Mouse (Mus musculus) ES-Bruce4 (cell line): Measurements from ENCODE around the gene Atp8b3.

Experiments
- CTCF ChIP-seq: IDR thresholded peaks from one replicate; pipeline ENCODE4 v1.8.1; 2011; ENCODE audit warnings: low read depth, low read length
- EP300 ChIP-seq: IDR thresholded peaks from 2 replicates; pipeline ENCODE4 v1.6.1; 2011; ENCODE audit warnings: low read depth, low read length; ENCODE audit not compliant: insufficient read depth
- POLR2A ChIP-seq: IDR thresholded peaks from one replicate; pipeline ENCODE4 v1.8.1; 2011; ENCODE audit warnings: low read length; ENCODE audit not compliant: insufficient read depth

DNA sequence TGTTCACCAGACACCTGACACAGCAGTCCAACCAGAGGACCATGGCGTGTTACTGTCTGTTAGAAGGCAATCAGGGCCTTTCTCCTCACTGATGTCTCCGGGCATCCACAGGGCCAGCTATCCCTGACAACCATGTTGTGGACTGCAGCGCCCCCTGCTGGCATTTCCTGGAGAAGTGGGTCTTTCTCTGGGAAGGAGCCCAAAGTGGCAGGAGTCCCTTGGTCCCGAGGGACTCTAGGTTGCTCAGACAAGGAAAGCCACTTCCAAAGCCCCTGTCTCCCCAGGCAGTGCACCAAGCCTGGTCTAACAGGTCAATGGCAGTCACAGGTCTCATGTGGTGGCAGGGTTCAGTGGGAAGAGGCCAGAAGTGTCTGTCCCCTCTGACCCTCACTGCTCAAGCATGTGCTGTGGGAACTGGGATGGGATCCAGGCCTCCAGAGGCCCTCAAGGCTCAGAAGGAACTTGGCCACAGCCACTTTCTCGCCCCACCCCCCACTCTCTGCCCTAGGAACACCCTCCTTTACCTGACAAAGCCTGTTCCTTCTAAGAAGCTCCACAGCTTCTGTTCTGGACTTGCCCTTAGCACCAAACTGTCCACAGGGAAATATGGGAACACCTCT, 18.5 kb upstream of the Atp8b3 start:
- TF ChIP-seq CTCF (peak; percentile 88), POLR2A (no peak), EP300 (no peak)
